Mouse (Mus musculus): Measurements from ENCODE around the gene Scml4. TPM values are rescaled to one million over a fixed set of nuclear protein-coding genes. Genes with fewer than 3 reads are reported as not detected.

Scml4 gene
- total RNA-seq, 2 experiments from 2014 or later: 3.6 TPM

DNA sequence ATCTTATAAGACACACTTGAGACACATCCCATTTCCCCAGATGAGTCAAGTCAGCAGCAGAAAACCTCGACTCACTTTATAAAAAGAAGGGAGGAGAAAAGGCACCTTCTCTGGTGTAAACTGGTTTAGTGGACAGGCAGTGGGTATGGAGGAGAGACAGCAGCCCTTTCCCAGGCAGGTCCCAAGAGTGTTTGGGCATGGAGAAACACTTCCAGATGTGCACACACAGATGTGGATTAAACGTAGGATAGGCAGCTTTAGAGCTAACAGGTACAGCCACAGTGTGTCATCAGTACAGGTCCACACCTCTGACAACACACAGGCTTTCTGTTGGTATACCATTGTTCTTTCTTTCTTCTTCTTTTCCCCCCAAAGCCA is 400 bp upstream of the Scml4 start:
- intact Hi-C loops (cut with DNase I): no loop called here
- no peak for DNase-seq

DNA sequence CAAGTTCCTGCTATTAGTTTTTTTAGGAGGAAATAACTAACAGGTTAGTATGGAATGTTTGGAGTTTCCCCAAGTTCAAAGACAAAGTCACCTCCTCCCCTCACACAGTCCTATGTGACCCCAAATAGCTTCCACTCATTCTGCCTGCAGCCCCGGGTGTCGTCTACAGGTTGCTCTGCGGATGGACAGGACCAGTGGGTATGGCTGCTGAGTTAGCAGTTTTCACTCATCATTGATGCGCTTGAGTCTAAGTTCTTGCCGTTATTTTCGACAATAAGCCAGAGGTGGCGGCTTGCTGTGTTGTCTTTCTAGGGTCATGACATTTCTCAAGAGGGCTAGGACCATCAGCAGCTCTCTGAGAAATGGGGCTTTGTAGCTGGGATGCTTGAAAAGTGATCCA is 1.3 kb downstream of the Scml4 start:
- no peak for DNase-seq
- intact Hi-C loops (cut with DNase I): no loop called here

DNA sequence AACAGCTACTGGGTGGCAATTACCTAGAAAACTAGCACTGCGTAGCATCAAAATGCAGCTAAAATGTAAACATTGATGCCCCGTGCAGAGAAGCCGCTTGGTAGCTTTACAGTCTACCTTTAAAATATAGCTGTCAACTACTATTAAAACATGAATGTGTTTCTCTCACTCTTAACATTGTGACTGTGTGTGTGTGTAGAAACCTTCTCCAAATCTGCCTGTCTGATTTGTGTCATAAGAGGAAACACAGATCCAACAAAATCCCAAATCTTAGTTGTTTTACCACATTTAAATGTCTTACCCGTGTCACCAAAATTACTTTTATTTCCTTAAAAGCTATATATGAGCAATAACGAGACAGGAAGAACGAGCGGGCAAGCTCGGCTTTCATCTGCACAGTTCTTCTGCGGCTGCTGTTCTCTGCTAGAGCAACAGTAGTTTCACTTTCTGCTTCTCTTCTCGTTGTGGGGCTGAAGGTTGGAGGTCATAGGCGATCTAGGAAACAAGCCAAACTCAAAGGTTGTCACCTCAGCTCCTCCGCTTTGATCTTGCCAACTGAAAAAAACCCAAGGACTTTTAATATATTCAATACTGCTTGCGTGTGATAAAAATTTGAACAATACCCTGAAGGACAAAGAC is 2.1 kb downstream of the Scml4 start:
- DNase-seq: peak; percentile 57 to 62
- intact Hi-C loops (cut with DNase I): no loop called here

DNA sequence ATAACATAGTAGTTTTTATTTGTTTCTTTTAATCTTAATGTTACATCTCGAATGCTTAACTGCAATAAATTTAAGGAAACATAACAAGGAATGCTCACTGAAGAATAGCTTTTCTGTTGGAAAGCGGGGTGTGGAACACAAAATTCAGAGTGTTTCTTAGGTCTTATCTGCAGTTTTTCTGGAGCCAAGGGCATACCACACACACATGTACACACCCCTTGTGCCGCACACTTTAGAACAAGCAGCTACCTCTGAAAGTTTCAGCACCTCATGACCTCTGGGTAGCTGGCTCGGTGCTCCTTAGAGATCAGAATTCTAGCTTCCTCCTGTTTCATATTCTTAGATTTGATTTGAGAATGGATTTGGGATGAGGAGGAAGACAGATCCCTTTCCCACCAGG is 2.6 kb downstream of the Scml4 start:
- no peak for DNase-seq
- intact Hi-C loops (cut with DNase I): no loop called here

DNA sequence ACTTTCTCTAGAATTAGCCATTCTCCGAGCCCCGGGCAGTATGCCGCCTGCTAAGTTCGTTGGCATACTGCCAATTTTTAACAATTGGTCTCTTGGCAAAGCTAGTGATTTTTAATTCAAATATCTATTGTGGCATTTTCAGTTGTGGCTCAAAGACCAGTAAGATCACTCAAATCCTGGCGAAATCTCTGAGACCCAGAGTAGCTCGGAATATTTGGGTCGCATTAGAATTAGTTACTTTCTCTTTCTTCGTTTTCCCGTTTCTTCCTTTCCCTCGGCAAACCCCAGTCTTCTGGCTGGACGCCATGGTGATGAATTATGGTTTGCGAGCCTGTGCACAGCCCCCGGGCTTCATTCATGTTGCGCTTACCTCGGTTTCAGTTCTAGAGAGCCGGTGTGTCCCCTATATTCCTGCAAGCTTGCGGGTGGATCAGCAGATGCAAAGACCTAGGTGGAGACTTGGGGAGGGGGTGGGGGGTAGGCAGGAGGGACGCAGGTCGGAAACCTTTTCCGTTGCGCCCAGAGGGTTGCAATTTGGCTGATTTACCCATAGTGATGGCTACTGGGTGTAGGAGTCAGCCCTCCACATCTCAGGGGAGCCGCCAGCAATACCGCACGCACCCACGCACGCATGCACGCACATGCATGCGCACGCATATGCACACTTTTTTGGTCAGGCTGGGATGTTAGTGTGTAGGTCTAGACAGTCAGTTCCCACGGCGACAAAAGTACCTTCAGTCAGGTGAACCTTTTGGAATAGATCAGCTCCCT is 3.6 kb downstream of the Scml4 start:
- peak; percentile 59 to 73 for DNase-seq
- intact Hi-C loops (cut with DNase I): no loop called here

DNA sequence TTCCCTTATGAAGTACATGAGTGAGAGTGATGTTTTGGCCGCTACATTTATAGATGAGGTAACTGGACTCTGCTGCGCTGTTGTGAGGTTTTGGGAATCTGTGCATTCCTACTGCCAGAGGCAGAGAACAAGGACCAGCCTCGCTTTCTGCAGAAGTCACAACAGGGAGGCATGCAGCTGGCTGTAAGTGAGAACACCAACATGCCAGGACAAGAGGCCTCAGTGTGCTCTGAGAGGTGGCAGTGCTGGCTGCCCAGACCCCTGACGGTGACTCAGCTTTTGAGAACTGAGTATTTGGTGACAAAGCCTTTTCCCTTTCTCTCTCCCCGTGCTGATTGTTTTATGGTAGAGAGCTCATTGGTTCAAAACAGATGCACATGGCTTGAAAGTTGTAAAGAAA is 4.5 kb downstream of the Scml4 start:
- DNase-seq: peak in 1 of 2 experiments; percentile 26
- intact Hi-C loops (cut with DNase I): no loop called here

DNA sequence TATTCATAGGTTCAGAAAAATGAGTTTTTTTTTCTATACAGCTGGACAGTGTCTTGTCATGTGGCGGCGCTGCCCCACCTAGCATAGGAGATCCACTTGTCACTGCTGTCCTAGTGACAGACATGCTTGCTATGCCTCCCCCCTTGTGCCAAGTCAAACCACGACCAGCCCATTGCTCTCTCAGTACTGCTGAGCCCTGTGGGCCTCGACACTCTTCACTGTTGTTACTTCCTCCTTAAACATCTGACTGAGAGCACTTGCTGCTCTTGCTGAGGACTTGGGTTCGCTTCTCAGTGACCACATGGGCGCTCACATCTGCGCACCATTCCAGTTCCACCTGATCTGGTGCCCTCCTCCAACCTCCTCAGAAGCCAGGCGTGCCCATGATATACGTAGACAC is 8.2 kb downstream of the Scml4 start:
- DNase-seq: no peak
- intact Hi-C loops (cut with DNase I): no loop called here

GRCm38 (mm10) chr10:42869467-42869866 is 9.3 kb downstream of the Scml4 start:
- no peak for DNase-seq
- intact Hi-C loops (cut with DNase I): no loop called here

- DNase-seq: no peak
- intact Hi-C loops (cut with DNase I): no loop called here
These were observed 12.3 kb downstream of the Scml4 start for GRCm38 (mm10) chr10:42872269-42873010.

DNA sequence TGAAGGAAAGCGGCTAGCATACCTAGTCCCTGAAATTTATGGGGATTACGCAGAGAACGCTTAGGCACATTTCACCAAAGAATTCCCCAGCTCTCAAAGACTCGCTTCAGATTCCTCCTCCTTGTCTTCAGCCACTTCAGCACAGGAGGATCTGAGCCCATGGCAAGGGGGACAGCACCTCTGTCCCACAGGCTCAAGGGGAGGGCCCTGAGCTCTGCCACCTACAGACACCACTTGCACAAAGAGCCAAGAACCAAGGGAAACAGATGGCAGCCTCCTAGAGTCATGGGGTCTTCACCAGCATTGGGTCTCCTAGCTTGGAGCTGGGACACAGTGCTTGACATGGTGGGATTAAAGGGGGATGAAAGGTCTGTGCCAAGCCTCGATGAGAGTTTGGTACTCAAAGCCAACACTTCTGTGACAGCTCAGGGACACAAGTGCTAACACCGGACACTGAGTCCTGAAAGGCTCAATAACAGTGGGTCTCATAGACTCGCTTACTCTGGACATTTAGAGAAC is 13.0 kb downstream of the Scml4 start:
- DNase-seq: no peak
- intact Hi-C loops (cut with DNase I): no loop called here

- no peak for DNase-seq
- intact Hi-C loops (cut with DNase I): no loop called here
These were observed 16.0 kb downstream of the Scml4 start for GRCm38 (mm10) chr10:42876172-42876571.

GRCm38 (mm10) chr10:42879269-42879681 is 19.1 kb downstream of the Scml4 start:
- intact Hi-C loops (cut with DNase I): no loop called here
- DNase-seq: no peak

DNA sequence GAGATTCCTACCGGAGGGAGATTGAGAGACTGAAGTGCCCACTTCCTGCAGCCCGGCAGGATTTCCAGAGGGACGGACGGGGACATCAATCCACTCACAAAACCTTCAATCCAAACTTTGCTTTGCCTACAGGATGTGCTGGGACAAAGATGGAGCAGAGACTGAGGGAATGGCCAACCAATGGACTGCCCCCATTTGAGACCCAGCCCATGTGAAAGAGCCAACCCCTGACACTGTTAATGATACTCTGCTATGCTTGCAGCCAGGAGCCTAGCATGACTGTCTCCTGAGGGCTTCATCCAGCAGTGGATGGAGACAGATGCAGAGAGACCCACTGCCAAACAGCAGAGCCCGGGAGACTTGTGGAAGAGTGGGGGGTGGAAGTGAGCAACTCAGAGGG is 19.5 kb downstream of the Scml4 start:
- DNase-seq: no peak
- intact Hi-C loops (cut with DNase I): no loop called here

- intact Hi-C loops (cut with DNase I): no loop called here
- no peak for DNase-seq
These were observed 26.9 kb downstream of the Scml4 start for GRCm38 (mm10) chr10:42887040-42887439.

DNA sequence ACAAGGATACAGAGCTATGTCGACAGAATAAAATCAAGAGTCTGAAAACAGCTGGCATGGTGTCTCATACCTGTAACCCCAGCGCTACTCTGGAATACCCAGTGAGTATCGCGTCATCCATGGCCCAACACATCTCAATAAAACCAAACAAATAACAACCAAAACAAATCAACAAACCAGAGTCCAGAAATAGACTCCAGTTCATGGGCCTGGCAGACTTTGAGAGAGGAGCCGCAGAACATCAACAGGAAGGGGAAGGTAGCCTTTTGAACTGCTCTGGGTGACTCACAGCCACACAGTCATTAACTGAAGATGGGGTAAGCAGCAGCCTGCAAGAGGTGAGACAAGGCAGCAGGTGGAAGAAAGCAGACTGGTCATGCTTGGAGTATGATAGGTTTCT is 28.1 kb downstream of the Scml4 start:
- no peak for DNase-seq
- intact Hi-C loops (cut with DNase I): no loop called here

GRCm38 (mm10) chr10:42890365-42890764 is 30.2 kb downstream of the Scml4 start:
- DNase-seq: peak; percentile 45 to 59

GRCm38 (mm10) chr10:42892250-42892649 is 32.1 kb downstream of the Scml4 start:
- no peak for DNase-seq
- intact Hi-C loops (cut with DNase I): no loop called here

More at GRCm38 (mm10) chr10:42890365-42890764, 30.2 kb downstream of the Scml4 start:
- intact Hi-C loops (cut with DNase I): no loop called here

DNA sequence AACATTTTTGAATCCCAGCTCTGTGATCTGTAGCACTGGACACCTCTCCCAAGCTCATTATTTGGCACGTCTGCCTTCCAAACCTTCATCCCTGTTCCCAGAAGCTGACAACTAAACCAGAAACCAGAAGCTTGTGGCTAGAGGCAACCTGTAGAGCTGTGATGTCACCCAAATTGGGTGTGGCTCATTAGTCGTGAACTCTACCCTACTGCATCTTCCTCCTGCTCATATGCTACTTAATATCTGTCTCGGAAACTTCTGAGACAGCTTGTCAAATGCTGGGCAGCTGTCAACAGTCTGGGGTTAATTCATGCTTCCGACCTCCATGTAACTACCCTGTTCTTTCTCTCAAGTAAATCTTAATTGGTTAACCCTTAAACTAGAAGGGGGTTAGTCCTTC is 32.8 kb downstream of the Scml4 start:
- DNase-seq: no peak
- intact Hi-C loops (cut with DNase I): no loop called here

- peak; percentile 45 to 52 for DNase-seq
- intact Hi-C loops (cut with DNase I): no loop called here
These were observed 33.7 kb downstream of the Scml4 start for GRCm38 (mm10) chr10:42893857-42894256.

DNA sequence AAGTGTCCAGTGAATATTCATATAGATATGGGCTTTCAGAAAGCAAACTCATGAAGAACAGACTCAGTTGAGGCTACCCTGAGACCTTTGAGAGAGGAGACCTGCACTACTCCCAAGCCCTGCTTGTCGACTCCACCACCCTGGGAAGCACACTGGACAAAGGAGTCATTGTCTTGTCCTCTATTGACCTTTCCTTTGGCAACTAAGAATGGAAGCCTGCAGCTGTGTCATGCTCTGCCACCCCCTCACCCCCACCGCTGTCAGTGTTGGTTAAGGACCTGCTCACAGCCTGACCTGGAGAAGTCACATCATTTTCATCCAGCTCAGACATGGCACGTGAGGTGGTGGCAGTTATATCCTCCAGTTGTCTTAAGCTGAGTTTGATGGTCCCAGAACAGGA is 34.1 kb downstream of the Scml4 start:
- intact Hi-C loops (cut with DNase I): no loop called here
- DNase-seq: peak in 1 of 2 experiments; percentile 45

DNA sequence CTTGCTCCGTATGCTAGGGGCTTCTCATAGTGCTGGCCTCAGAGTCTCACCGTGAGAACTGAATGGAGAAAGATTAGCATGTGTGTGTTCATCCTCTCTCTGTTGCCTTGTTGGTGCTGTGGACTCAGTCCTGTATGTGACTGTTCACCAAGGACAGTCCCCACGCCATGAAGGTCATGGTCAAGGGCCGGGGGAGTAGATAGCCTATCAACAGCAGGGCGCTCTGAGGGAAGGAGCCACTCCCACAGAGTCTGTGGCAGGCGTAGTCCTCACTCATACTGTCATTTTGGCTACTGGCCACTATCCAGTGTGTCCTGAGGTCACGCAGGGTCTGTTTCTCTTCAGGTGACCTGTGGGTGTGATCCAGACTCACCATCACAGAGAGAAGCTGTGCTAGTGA is 34.5 kb downstream of the Scml4 start:
- DNase-seq: peak; percentile 36 to 38
- intact Hi-C loops (cut with DNase I): no loop called here

DNA sequence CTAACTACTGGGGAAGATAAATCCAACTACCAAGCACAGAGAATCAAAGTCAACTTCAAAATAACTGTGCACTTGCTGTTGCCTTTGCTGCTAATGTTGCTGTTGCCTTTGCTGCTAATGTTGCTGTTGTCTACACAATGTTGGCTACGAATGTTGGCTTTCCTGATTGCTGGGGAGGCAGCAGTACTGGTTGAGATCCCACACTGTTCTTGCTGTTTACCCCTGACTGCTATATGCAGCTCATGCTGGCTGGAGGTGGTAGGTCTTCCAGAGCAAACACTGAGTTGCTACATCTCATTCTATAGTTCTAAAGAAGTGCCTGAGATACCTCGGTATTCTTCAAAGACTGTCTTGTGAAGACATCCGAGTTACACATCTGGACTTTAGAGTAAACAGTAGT is 36.5 kb downstream of the Scml4 start:
- DNase-seq: no peak
- intact Hi-C loops (cut with DNase I): no loop called here

Data from heart, postnatal 10 days (tissue).